Mouse (Mus musculus): ENCODE results near the gene Htr1a.

DNA sequence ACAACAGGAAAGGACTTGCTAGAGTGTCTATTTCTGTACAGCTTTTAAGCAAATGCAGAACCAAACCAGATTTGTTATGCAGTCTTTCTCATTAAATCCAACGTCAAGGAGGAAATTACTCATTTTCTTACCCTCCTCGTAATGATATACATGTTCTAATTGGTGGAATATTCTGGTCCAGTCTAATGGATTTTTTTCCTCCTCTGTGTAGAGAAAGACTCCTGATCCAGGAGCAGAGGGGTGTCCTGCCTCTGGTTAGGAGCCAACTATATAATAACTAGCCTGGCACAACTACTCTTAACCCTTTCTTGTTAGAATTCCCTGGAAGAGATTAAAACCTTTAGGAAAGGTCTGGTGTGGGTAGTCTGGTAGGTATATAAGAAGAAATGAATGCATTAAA lies 10.3 kb upstream of the Htr1a start:
- no peak for TF ChIP-seq CTCF (IDR thresholded peaks at IDR 0.05; ENCODE audit: insufficient read depth, low read length)
- TF ChIP-seq POLR2A (IDR thresholded peaks at IDR 0.05; ENCODE audit: borderline replicate concordance, extremely low read depth, low read depth, low read length) = no peak
